Mouse (Mus musculus) MEL (cell line): Measurements from ENCODE around the gene Nfkbib. TPM values are rescaled to one million over a fixed set of nuclear protein-coding genes. Genes with fewer than 3 reads are reported as not detected.

Experiments
- DNase-seq: peaks from one replicate; pipeline ENCODE4 v3.0.0; 2011; ENCODE audit warnings: low read depth, low spot score
- H3K27ac ChIP-seq: 2 replicates; pipeline ENCODE4 v1.5.1; 2012; ENCODE audit warnings: low read depth, mild to moderate bottlenecking, control low read depth, low read length, moderate library complexity; ENCODE audit not compliant: control insufficient read depth
- H3K27me3 ChIP-seq, 2 experiments: fragments of 150-350 bp in 1 of 2; sonication (generic) in 1 of 2; 2 replicates each; pipeline ENCODE4 v1.6.1; 2012; ENCODE audit warnings: low read length in 2 of 2, mild to moderate bottlenecking in 2 of 2, improper control_type of control experiment in 1 of 2, moderate library complexity in 1 of 2; ENCODE audit not compliant: insufficient read depth in 2 of 2, control insufficient read depth in 1 of 2
- H3K36me3 ChIP-seq, 2 experiments: 2 replicates each; pipeline ENCODE4 v1.6.1; 2012 to 2014; ENCODE audit warnings: low read length in 2 of 2, improper control_type of control experiment in 1 of 2, inconsistent platforms in 1 of 2, mild to moderate bottlenecking in 1 of 2; ENCODE audit not compliant: insufficient read depth in 2 of 2, control insufficient read depth in 1 of 2
- H3K4me1 ChIP-seq, 2 experiments: fragments of 150-350 bp in 1 of 2; sonication (generic) in 1 of 2; 2 replicates each; pipeline ENCODE4 v1.6.1; 2012; ENCODE audit warnings: low read length in 2 of 2, improper control_type of control experiment in 1 of 2, mild to moderate bottlenecking in 1 of 2; ENCODE audit not compliant: insufficient read depth in 2 of 2, control insufficient read depth in 1 of 2
- H3K4me3 ChIP-seq, 2 experiments: fragments of 150-350 bp in 1 of 2; sonication (generic) in 1 of 2; 2 replicates each; pipeline ENCODE4 v1.5.1; 2012; ENCODE audit warnings: low read depth in 2 of 2, low read length in 2 of 2, mild to moderate bottlenecking in 2 of 2, moderate library complexity in 2 of 2, control low read depth in 1 of 2, improper control_type of control experiment in 1 of 2; ENCODE audit not compliant: control insufficient read depth in 1 of 2, insufficient read depth in 1 of 2
- H3K79me2 ChIP-seq: 2 replicates; pipeline ENCODE4 v1.6.1; 2012; ENCODE audit warnings: mild to moderate bottlenecking, low read length, moderate library complexity; ENCODE audit not compliant: control insufficient read depth, poor library complexity, insufficient read depth
- H3K9ac ChIP-seq: 2 replicates; pipeline ENCODE4 v1.6.1; 2012; ENCODE audit warnings: low read depth, mild to moderate bottlenecking, control low read depth, low read length, moderate library complexity; ENCODE audit not compliant: control insufficient read depth, poor library complexity, severe bottlenecking
- H3K9me3 ChIP-seq: fragments of 150-350 bp; sonication (generic); replicated peaks from 2 replicates; pipeline ENCODE4 v1.6.1; 2012; ENCODE audit warnings: mild to moderate bottlenecking, low read length, improper control_type of control experiment, moderate library complexity; ENCODE audit not compliant: insufficient read depth
- BHLHE40 ChIP-seq: IDR thresholded peaks from 2 replicates; pipeline ENCODE4 v1.6.1; 2012; ENCODE audit warnings: low read depth, mild to moderate bottlenecking, inconsistent platforms, low read length, improper control_type of control experiment, borderline replicate concordance
- CHD1 ChIP-seq: IDR thresholded peaks from 2 replicates; pipeline ENCODE4 v1.6.1; 2012; ENCODE audit warnings: low read depth, mild to moderate bottlenecking, inconsistent platforms, low read length, improper control_type of control experiment
- CHD2 ChIP-seq: IDR thresholded peaks from 2 replicates; pipeline ENCODE4 v1.6.1; 2011; ENCODE audit warnings: low read length, improper control_type of control experiment
- CTCF ChIP-seq, 3 experiments: IDR thresholded peaks in 2 of 3; conservative IDR thresholded peaks in 1 of 3; 2 replicates each; pipeline ENCODE4 v1.5.1; 2011 to 2012; ENCODE audit warnings: low read length in 3 of 3, low read depth in 2 of 3, mild to moderate bottlenecking in 2 of 3, improper control_type of control experiment in 1 of 3, inconsistent platforms in 1 of 3, mixed read lengths in 1 of 3, moderate library complexity in 1 of 3; ENCODE audit not compliant: control insufficient read depth in 1 of 3, insufficient read depth in 1 of 3, poor library complexity in 1 of 3, severe bottlenecking in 1 of 3
- E2F4 ChIP-seq: IDR thresholded peaks from 2 replicates; pipeline ENCODE4 v1.6.1; 2011; ENCODE audit warnings: low read depth, low read length, improper control_type of control experiment, borderline replicate concordance
- ELF1 ChIP-seq: IDR thresholded peaks from 2 replicates; pipeline ENCODE4 v1.6.1; 2014; ENCODE audit warnings: low read depth, mild to moderate bottlenecking, inconsistent platforms, low read length, improper control_type of control experiment, moderate library complexity
- EP300 ChIP-seq, 2 experiments: IDR thresholded peaks; 2 replicates each; pipeline ENCODE4 v1.6.1; 2011; ENCODE audit warnings: improper control_type of control experiment in 2 of 2, low read length in 2 of 2, low read depth in 1 of 2, mild to moderate bottlenecking in 1 of 2
- ETS1 ChIP-seq: IDR thresholded peaks from 2 replicates; pipeline ENCODE4 v1.6.1; 2012; ENCODE audit warnings: low read depth, mild to moderate bottlenecking, inconsistent platforms, low read length, improper control_type of control experiment, moderate library complexity
- GABPA ChIP-seq: IDR thresholded peaks from 2 replicates; pipeline ENCODE4 v1.6.1; 2012; ENCODE audit warnings: low read depth, mild to moderate bottlenecking, inconsistent platforms, low read length, improper control_type of control experiment, moderate library complexity
- GATA1 ChIP-seq: IDR thresholded peaks from 2 replicates; pipeline ENCODE4 v1.6.1; 2011; ENCODE audit warnings: low read depth, low read length, improper control_type of control experiment
- HCFC1 ChIP-seq: IDR thresholded peaks from 2 replicates; pipeline ENCODE4 v1.6.1; 2012; ENCODE audit warnings: low read depth, mild to moderate bottlenecking, inconsistent platforms, low read length, improper control_type of control experiment, moderate library complexity
- KAT2A ChIP-seq: conservative IDR thresholded peaks from 2 replicates; pipeline ENCODE4 v1.6.1; 2012; ENCODE audit warnings: low read depth, low read length, improper control_type of control experiment, inconsistent platforms
- MAX ChIP-seq: IDR thresholded peaks from 2 replicates; pipeline ENCODE4 v1.6.1; 2011; ENCODE audit warnings: low read length, improper control_type of control experiment
- MXI1 ChIP-seq: IDR thresholded peaks from 2 replicates; pipeline ENCODE4 v1.6.1; 2011; ENCODE audit warnings: mild to moderate bottlenecking, low read depth, low read length, improper control_type of control experiment
- MYB ChIP-seq: IDR thresholded peaks from 2 replicates; pipeline ENCODE4 v1.6.1; 2011; ENCODE audit warnings: mild to moderate bottlenecking, low read depth, low read length, improper control_type of control experiment
- MYC ChIP-seq: IDR thresholded peaks from 2 replicates; pipeline ENCODE4 v1.6.1; 2011; ENCODE audit warnings: low read depth, mild to moderate bottlenecking, low read length, improper control_type of control experiment, moderate library complexity
- NRF1 ChIP-seq: IDR thresholded peaks from 2 replicates; pipeline ENCODE4 v1.6.1; 2014; ENCODE audit warnings: low read depth, mild to moderate bottlenecking, inconsistent platforms, low read length, improper control_type of control experiment, moderate library complexity; ENCODE audit not compliant: poor library complexity, insufficient read depth, severe bottlenecking
- POLR2A ChIP-seq, 2 experiments: IDR thresholded peaks; 2 replicates each; pipeline ENCODE4 v1.6.1; 2011 to 2012; ENCODE audit warnings: low read length in 2 of 2, mild to moderate bottlenecking in 2 of 2, control low read depth in 1 of 2, improper control_type of control experiment in 1 of 2, low read depth in 1 of 2, moderate library complexity in 1 of 2; ENCODE audit not compliant: control insufficient read depth in 1 of 2, insufficient read depth in 1 of 2, poor library complexity in 1 of 2
- POLR2AphosphoS2 ChIP-seq: IDR thresholded peaks from 2 replicates; pipeline ENCODE4 v1.6.1; 2011; ENCODE audit warnings: low read length, improper control_type of control experiment
- POLR2AphosphoS5 ChIP-seq: IDR thresholded peaks from 2 replicates; pipeline ENCODE4 v1.6.1; 2012; ENCODE audit warnings: low read depth, borderline replicate concordance, mild to moderate bottlenecking, inconsistent platforms, low read length, moderate library complexity, mixed read lengths
- RAD21 ChIP-seq: IDR thresholded peaks from 2 replicates; pipeline ENCODE4 v1.6.1; 2011; ENCODE audit warnings: mild to moderate bottlenecking, low read depth, low read length, improper control_type of control experiment
- RCOR1 ChIP-seq: IDR thresholded peaks from 2 replicates; pipeline ENCODE4 v1.6.1; 2012; ENCODE audit warnings: low read depth, mild to moderate bottlenecking, inconsistent platforms, low read length, improper control_type of control experiment
- SMC3 ChIP-seq: IDR thresholded peaks from 2 replicates; pipeline ENCODE4 v1.6.1; 2011; ENCODE audit warnings: low read depth, low read length, improper control_type of control experiment
- TAL1 ChIP-seq: IDR thresholded peaks from 2 replicates; pipeline ENCODE4 v1.6.1; 2012; ENCODE audit warnings: mild to moderate bottlenecking, inconsistent platforms, low read length, moderate library complexity, mixed read lengths
- TBP ChIP-seq: IDR thresholded peaks from 2 replicates; pipeline ENCODE4 v1.8.0; 2011; ENCODE audit warnings: low read depth, low read length, improper control_type of control experiment
- TCF12 ChIP-seq: IDR thresholded peaks from 2 replicates; pipeline ENCODE4 v1.6.1; 2014; ENCODE audit warnings: low read depth, mild to moderate bottlenecking, inconsistent platforms, low read length, improper control_type of control experiment, moderate library complexity
- USF1 ChIP-seq: IDR thresholded peaks from 2 replicates; pipeline ENCODE4 v1.6.1; 2014; ENCODE audit warnings: low read depth, mild to moderate bottlenecking, inconsistent platforms, low read length, improper control_type of control experiment, moderate library complexity
- USF2 ChIP-seq, 2 experiments: IDR thresholded peaks; 2 replicates each; pipeline ENCODE4 v1.6.1; 2011 to 2012; ENCODE audit warnings: improper control_type of control experiment in 2 of 2, low read length in 2 of 2, borderline replicate concordance in 1 of 2, inconsistent platforms in 1 of 2, low read depth in 1 of 2, mild to moderate bottlenecking in 1 of 2; ENCODE audit not compliant: insufficient read depth in 1 of 2
- ZKSCAN1 ChIP-seq: IDR thresholded peaks from 2 replicates; pipeline ENCODE4 v1.6.1; 2012; ENCODE audit warnings: low read depth, mild to moderate bottlenecking, inconsistent platforms, low read length, improper control_type of control experiment, moderate library complexity
- ZMIZ1 ChIP-seq: IDR thresholded peaks from 2 replicates; pipeline ENCODE4 v1.6.1; 2012; ENCODE audit warnings: low read depth, mild to moderate bottlenecking, inconsistent platforms, low read length, improper control_type of control experiment, moderate library complexity
- polyA plus RNA-seq, 2 experiments: library from polyadenylated mRNA; stranded (reverse) in 1 of 2; unstranded in 1 of 2; fragments of >175 nt in 1 of 2; fragments of >200 nt in 1 of 2; gene quantifications; 2 replicates each; pipeline versions ENCODE4 v1.2.1 to v1.2.4; 2012; ENCODE audit warnings: low replicate concordance in 2 of 2, low read depth in 1 of 2; ENCODE audit not compliant: insufficient read length in 2 of 2, insufficient read depth in 1 of 2, missing spikeins in 1 of 2
- total RNA-seq: library from RNA; depleted of rRNA; stranded (reverse); fragments of 300-350 nt; gene quantifications from 2 replicates; pipeline ENCODE4 v1.2.3, GENCODE M21; 2012

Gene Nfkbib
- total and polyA plus RNA-seq, 3 experiments = 32.9 to 52.7 TPM; not detected in 1

- TF ChIP-seq MYB = no peak; the same call in 1 of the 2 replicates
- no peak for TF ChIP-seq GABPA
- no peak for TF ChIP-seq POLR2AphosphoS5
- no peak for TF ChIP-seq USF2 (IDR thresholded peaks at IDR 0.05; ENCODE audit: borderline replicate concordance in 1 of 2, insufficient read depth in 1 of 2, low read depth in 1 of 2, low read length in 2 of 2)
- peak; percentile 98 for TF ChIP-seq MAX
- TF ChIP-seq BHLHE40 = peak; percentile 61
- peak; percentile 57; the same call in 1 of the 2 replicates for TF ChIP-seq ELF1
- TF ChIP-seq POLR2AphosphoS2 = peak; percentile 72
- peak in 1 of 2 experiments; percentile 57; a peak in 2 of 4 replicates for TF ChIP-seq EP300 (IDR thresholded peaks at IDR 0.05; ENCODE audit: low read depth in 1 of 2, low read length in 2 of 2)
Measured at GRCm38 (mm10) chr7:28811228-28811627, 43.9 kb upstream of the Nfkbib start (continued).

- peaks cover 11 to 42% of the 10 kb centered on the region in 2 experiments for H3K4me1 ChIP-seq
- DNase-seq = peak; percentile 99
- peaks cover 22 to 37% of the 10 kb centered on the region in 2 experiments for H3K36me3 ChIP-seq
- H3K4me3 ChIP-seq = peak overlapping the region; percentile 68 to 81
- H3K27me3 ChIP-seq = no peaks in the 10 kb centered on the region
- peaks cover 47% of the 10 kb centered on the region for H3K79me2 ChIP-seq
- peak overlapping the region; percentile 97 for H3K9ac ChIP-seq
- H3K9me3 ChIP-seq = no peaks in the 10 kb centered on the region
- peak overlapping the region; percentile 99 for H3K27ac ChIP-seq
- TF ChIP-seq HCFC1 (peak; percentile 80), ZKSCAN1 (no peak), POLR2A (IDR thresholded peaks at IDR 0.05; ENCODE audit: control insufficient read depth in 1 of 2, insufficient read depth in 1 of 2, low read depth in 1 of 2, low read length in 2 of 2, poor library complexity in 1 of 2) (peak; percentile 77 to 86), MAX (no peak), RAD21 (no peak), KAT2A (peak; percentile 63), USF2 (IDR thresholded peaks at IDR 0.05; ENCODE audit: borderline replicate concordance in 1 of 2, insufficient read depth in 1 of 2, low read depth in 1 of 2, low read length in 2 of 2) (no peak), TAL1 (no peak), POLR2AphosphoS5 (no peak), E2F4 (peak; percentile 46; the same call in 1 of the 2 replicates), USF1 (no peak), TBP (peak; percentile 61), MYC (no peak), SMC3 (no peak), ETS1 (no peak; the same call in 1 of the 2 replicates), GABPA (no peak), CHD1 (no peak), ELF1 (0 out of 2 replicates have a peak, but pooled peaks have one; percentile 35), NRF1 (peak; percentile 79), TCF12 (peak; percentile 12; the same call in 1 of the 2 replicates), RCOR1 (peak; percentile 88), CHD2 (peak; percentile 96), BHLHE40 (no peak), CTCF (IDR thresholded peaks at IDR 0.05 in 2 of 3, conservative IDR thresholded peaks at IDR 0.05 in 1 of 3; ENCODE audit: control insufficient read depth in 1 of 3, insufficient read depth in 1 of 3, low read depth in 2 of 3, low read length in 3 of 3, poor library complexity in 1 of 3, severe bottlenecking in 1 of 3) (peak in 2 of 3 experiments; percentile 31 to 36; a peak in 4 of 6 replicates), MXI1 (no peak; the same call in 1 of the 2 replicates), ZMIZ1 (peak; percentile 25; the same call in 1 of the 2 replicates), MYB (no peak), EP300 (IDR thresholded peaks at IDR 0.05; ENCODE audit: low read depth in 1 of 2, low read length in 2 of 2) (no peak; a peak in 1 of 4 replicates), GATA1 (peak; percentile 73)
Measured at GRCm38 (mm10) chr7:28810107-28811066, 43.1 kb upstream of the Nfkbib start.
